Mouse (Mus musculus) urinary bladder, adult 2 months (tissue): ENCODE results near the gene Nr4a2. TPM values are rescaled to one million over a fixed set of nuclear protein-coding genes. Genes with fewer than 3 reads are reported as not detected.

ENCODE experiments used
- DNase-seq: peaks from one replicate; pipeline ENCODE4 v3.0.0; 2022; ENCODE audit warnings: low spot score
- polyA plus RNA-seq: library from polyadenylated mRNA; depleted of rRNA; stranded (reverse); fragments of >200 nt; gene quantifications from 2 replicates; pipeline ENCODE4 v1.2.3, GENCODE M21; 2012; rRNA removed

Nr4a2 gene
- polyA plus RNA-seq, 1 experiment, result 1.5 TPM

- no peak for DNase-seq
Observed at GRCm38 (mm10) chr2:57111791-57112538, 11.8 kb downstream of the Nr4a2 start.

GRCm38 (mm10) chr2:57111011-57111790 is 12.6 kb downstream of the Nr4a2 start:
- DNase-seq, result no peak

GRCm38 (mm10) chr2:57110401-57110800 is 13.4 kb downstream of the Nr4a2 start:
- no peak for DNase-seq

DNA sequence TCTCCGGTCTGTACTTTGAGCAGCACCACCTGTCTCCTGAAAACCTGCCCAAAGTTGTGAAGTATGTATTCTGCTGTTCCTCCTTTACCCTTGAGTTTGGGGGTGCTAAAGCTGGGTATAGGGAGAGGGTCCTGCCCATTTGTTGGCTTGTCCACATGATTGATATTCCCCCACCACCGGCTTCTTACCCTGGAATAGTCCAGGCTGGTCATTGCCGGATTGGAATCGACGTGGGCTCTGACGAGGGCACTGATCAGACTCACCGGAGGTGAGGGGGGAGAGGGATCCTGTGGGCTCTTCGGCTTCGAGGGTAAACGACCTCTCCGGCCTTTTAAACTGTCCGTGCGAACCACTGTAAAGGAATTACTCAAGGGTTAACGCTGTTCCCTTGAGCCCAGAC is 13.9 kb downstream of the Nr4a2 start:
- DNase-seq, result no peak

DNA sequence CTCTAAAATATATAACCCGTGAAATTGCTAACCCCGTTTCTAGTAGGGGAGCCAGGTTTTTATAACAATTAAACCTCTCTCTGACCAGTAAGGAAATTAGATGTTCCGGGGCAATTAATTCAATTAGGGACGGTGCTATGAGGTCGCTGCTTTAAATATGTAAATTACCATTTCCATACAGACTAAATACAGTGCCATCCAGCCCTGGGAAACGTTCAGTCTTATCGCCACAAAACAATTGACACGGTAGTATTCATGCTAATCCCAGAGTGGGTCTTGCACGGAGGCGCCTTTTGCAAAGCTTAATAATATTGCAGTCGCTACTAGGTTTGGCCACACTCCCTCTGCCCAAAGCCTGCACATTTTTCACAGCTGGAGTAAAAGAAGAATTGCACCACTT is 14.5 kb downstream of the Nr4a2 start:
- DNase-seq, result no peak

DNA sequence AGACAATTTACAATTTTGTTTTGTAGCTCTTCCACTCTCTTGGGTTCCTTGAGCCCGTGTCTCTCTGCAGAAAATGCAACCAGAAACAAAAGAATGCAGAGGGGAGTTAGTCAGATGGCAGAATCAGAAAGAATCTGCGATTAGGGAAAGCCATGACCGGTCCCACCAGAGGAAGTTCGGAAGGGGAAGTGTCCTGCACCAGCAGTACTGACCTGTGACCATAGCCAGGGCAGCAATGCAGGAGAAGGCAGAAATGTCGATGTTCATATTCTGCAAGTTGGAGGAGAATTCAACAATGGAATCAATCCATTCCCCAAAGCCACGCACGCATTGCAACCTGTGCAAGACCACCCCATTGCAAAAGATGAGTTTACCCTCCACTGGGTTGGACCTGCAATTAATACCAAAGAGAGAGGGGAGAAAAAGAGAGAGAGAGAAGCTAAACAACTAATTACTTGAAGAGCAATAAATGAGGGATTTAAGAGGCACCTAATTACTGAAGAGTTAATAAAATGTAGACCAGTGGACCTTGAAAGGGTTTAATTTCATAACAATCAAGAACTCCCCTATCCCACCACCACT is 15.4 kb downstream of the Nr4a2 start:
- DNase-seq, result no peak

- DNase-seq, result no peak
Observed at GRCm38 (mm10) chr2:57105401-57105800, 18.4 kb downstream of the Nr4a2 start.

GRCm38 (mm10) chr2:57104731-57105130 is 19.1 kb downstream of the Nr4a2 start:
- DNase-seq, result no peak

- DNase-seq, result no peak
Observed at GRCm38 (mm10) chr2:57103845-57104660, 19.8 kb downstream of the Nr4a2 start.

GRCm38 (mm10) chr2:57102856-57103844 is 20.7 kb downstream of the Nr4a2 start:
- no peak for DNase-seq

- no peak for DNase-seq
Observed at GRCm38 (mm10) chr2:57102091-57102855, 21.5 kb downstream of the Nr4a2 start.

DNA sequence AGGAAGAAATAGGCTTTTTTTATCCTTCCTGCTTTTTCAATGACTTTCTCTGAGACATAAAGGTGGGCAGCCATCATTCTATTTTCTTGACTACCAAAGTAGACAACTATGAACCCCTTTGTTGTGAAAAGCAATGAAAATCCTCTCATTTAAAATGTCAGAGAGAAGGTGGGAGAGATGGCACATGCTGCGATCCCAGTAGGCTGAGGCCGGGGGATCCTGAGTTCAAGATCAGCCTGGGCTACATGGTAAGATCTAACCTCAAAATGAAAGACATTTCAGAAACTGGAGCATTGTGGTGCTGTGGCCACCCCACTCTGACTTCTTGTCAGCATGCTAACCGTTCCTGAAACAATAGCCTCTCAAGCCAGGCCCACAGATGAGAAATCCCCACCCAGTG is 23.6 kb downstream of the Nr4a2 start:
- no peak for DNase-seq

GRCm38 (mm10) chr2:57072452-57072851 is 51.4 kb downstream of the Nr4a2 start:
- no peak for DNase-seq

DNA sequence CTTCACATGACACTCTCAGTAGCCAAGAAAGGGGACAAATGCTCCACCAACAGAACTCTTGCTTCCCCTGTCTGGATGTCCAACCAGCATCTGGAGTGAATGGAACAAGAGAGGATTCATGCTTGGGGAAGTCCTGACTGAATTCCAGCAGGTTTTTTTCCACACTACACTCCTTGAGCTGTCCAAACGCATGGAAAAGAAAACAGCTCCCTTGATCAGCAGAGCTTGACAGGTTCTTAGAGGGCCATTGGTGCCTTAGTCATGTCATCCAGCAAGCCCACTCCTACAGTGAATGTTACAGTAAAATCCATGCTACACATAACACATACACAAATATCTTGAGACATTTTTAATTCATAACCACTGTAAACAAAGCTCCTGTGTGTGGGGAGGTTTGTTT is 60.3 kb downstream of the Nr4a2 start:
- no peak for DNase-seq

Other genes starting within 250 kb of the Nr4a2 start
- 7.8 and 9.1 TPM in 2 replicates for gene Gpd2, start 113.6 kb upstream of the Nr4a2 start, polyA plus RNA-seq